Mouse (Mus musculus) spleen, adult 2 months (tissue): ENCODE results near the gene Il1f10. TPM values are rescaled to one million over a fixed set of nuclear protein-coding genes. Genes with fewer than 3 reads are reported as not detected.

Experiments used
- DNase-seq, 2 experiments: peaks; one replicate each; pipeline versions ENCODE4 v3.0.0 to v3.0.0-alpha.2; 2012 to 2021; ENCODE audit warnings: low spot score in 2 of 2, low read depth in 1 of 2
- H3K27ac ChIP-seq: fragments of 200-500 bp; 2 replicates; pipeline ENCODE4 v1.5.1; 2012; ENCODE audit warnings: low read length, inconsistent platforms; ENCODE audit not compliant: insufficient read depth
- H3K27me3 ChIP-seq: fragments of 200-500 bp; 2 replicates; pipeline ENCODE4 v1.6.1; 2012; ENCODE audit warnings: mild to moderate bottlenecking, moderate library complexity, low read length, inconsistent platforms; ENCODE audit not compliant: control insufficient read depth, insufficient read depth
- H3K36me3 ChIP-seq: fragments of 200-500 bp; 2 replicates; pipeline ENCODE4 v1.6.1; 2012; ENCODE audit warnings: mild to moderate bottlenecking, low read length, inconsistent platforms; ENCODE audit not compliant: control insufficient read depth, insufficient read depth
- H3K4me1 ChIP-seq: fragments of 200-500 bp; 2 replicates; pipeline ENCODE4 v1.6.1; 2011; ENCODE audit warnings: inconsistent platforms; ENCODE audit not compliant: control insufficient read depth, insufficient read depth, insufficient read length
- H3K4me3 ChIP-seq: fragments of 200-500 bp; 2 replicates; pipeline ENCODE4 v1.5.1; 2011; ENCODE audit warnings: mild to moderate bottlenecking, inconsistent platforms; ENCODE audit not compliant: insufficient read depth, insufficient read length; ENCODE audit errors: extremely low read depth
- CTCF ChIP-seq: fragments of 200-500 bp; IDR thresholded peaks from 2 replicates; pipeline ENCODE4 v1.5.1; 2011; ENCODE audit warnings: mild to moderate bottlenecking, inconsistent platforms; ENCODE audit not compliant: insufficient read depth, insufficient read length, insufficient replicate concordance; ENCODE audit errors: extremely low read depth
- POLR2A ChIP-seq: fragments of 200-500 bp; IDR thresholded peaks from 2 replicates; pipeline ENCODE4 v1.6.1; 2011; ENCODE audit warnings: low read depth, low read length, inconsistent platforms
- WGBS: fragments of 180-500 bp; shearing (Covaris S2); methylation state at CpG from one replicate; pipeline ENCODE4 v1.1.7; 2018; 5-methylcytosine and 5-hydroxymethylcytosine counted together
- polyA plus RNA-seq: library from polyadenylated mRNA; depleted of rRNA; stranded (reverse); fragments of >200 nt; gene quantifications from 2 replicates; pipeline ENCODE4 v1.2.3, GENCODE M21; 2012; rRNA removed

Il1f10 gene
- polyA plus RNA-seq, 1 experiment = not detected

DNA sequence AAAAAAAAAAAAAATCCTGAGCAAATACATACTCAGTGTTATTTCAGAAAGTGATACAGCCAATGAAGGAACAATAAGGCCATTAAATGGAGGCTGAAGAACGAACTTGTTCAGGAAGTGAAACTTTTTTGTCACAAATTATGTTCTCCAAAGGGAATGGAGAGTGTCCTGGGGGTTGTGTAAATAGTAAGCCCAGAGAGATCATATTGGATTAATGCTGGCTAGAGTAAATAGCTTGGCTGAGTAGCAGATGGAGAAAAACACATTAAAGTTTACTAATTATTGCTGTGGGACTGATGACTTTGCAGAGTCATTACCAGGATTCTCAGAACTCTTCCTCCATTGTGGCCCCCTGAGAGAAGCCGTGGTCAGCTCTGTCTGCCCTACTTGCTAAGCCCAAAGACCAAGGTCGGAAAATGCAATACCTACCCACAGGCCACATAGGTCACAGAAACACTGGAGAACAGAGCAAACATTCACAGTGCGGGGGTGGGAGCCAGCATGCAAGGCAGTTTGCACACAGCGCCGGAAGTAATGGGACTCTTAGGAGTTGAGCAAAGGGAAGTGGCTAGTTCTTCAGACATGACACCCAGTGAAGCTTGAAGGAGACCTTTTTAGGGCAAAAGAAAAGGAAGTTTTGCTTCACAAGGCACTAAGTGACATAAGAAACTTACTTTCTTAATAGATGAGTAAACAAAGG is 20.5 kb downstream of the Il1f10 start:
- WGBS = 15% methylated on average over 6 of the region's 6 CpGs
- H3K27me3 ChIP-seq = no peaks in the 10 kb centered on the region
- peak; percentile 64 to 68 for DNase-seq
- H3K4me1 ChIP-seq = peaks cover 11% of the 10 kb centered on the region
- peak overlapping the region; percentile 80 for H3K27ac ChIP-seq
- H3K4me3 ChIP-seq = no peak overlapping the region
- H3K36me3 ChIP-seq = no peaks in the 10 kb centered on the region
- TF ChIP-seq CTCF = no peak
- TF ChIP-seq POLR2A = no peak

GRCm38 (mm10) chr2:24316919-24317318 is 25.9 kb downstream of the Il1f10 start:
- Histone ChIP-seq H3K27ac (no peak overlapping the region), H3K4me3 (no peak overlapping the region), H3K27me3 (no peaks in the 10 kb centered on the region), H3K36me3 (no peaks in the 10 kb centered on the region), H3K4me1 (peaks cover 6% of the 10 kb centered on the region)
- WGBS = 64% methylated on average over 1 of the region's 1 CpGs
- no peak for TF ChIP-seq POLR2A
- TF ChIP-seq CTCF = no peak
- no peak for DNase-seq

DNA sequence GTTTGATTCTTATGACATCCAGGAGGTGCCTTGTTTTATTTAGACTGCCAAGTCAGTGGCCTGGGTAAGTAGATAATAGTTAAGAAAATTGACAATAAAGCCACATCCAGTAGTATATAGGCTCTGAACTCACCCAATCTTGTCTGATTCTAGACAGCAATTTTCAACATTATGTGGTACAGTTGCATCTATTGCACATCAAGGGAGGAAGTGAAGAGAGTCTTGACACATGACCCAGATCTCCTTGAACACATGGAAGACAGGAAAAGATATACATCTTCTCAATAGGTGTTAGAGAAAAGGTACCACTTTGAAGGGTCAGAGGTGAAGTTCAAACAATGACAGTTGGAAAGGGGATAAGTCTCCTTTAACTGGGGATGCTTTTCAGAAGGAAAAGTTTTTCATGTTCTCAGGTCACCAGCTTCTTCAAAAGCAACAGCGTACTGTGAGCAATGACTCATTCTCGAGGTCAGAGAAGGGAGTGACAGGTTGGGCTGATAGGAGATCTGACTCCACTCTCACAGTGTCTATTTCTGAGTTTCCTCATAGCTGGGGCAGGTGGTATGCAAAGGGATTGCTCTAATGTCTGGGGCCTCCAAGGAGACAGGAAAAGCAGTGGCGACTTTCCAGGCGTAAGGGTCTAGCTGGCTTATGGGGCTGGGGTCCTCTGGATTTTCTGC is 27.1 kb downstream of the Il1f10 start:
- no peak for DNase-seq
- WGBS = 75% methylated on average over 4 of the region's 4 CpGs
- TF ChIP-seq CTCF (no peak), POLR2A (no peak)
- no peaks in the 10 kb centered on the region for H3K36me3 ChIP-seq
- H3K4me1 ChIP-seq = no peaks in the 10 kb centered on the region
- no peaks in the 10 kb centered on the region for H3K27me3 ChIP-seq
- H3K27ac ChIP-seq = no peak overlapping the region
- H3K4me3 ChIP-seq = no peak overlapping the region

DNA sequence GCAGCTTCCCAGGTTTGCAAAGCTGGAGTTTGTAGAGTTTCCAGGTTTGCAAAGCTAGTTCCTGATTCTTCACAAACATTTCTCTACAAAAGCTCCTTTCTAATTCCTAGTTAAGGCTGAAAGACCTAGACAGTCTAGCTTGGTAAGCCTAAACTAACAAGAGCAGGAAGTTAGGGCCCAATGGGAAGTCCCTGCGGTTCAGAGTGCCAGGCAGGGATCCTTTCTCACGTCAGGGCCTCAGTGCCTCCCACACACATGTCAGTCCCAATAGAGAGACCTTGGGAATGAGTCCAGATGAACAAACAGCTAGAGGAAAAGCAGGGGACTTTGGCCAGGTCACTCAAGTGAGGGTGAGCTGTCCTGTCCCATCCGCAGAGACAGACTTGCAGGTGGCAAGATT is 44.3 kb downstream of the Il1f10 start:
- 32% methylated on average over 3 of the region's 3 CpGs for WGBS
- no peaks in the 10 kb centered on the region for H3K36me3 ChIP-seq
- peaks cover 3% of the 10 kb centered on the region; the same call in 1 of the 2 replicates for H3K4me1 ChIP-seq
- TF ChIP-seq CTCF = no peak
- no peak for TF ChIP-seq POLR2A
- no peak overlapping the region for H3K27ac ChIP-seq
- no peak overlapping the region for H3K4me3 ChIP-seq
- DNase-seq = peak in 1 of 2 experiments; percentile 6
- no peaks in the 10 kb centered on the region for H3K27me3 ChIP-seq

DNA sequence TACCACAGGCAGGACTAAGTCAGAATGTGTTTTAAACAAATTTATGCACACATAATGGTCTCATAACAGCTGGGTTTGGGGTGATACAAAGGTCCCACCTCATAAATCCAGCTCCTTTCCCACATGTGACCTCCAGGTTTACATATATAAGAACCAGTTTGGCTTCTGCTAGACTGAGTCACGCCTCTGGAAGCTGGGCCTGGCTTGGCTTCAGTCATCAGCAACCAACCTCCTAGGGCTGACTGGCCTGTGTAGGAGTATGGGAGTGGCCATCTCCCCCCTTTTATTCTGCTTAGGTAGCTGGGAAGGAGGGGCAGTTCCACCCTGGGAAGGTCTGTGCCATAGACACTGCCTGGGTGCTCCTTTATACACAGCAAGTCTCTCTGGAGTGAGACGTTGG is 45.5 kb downstream of the Il1f10 start, which contains the start of gene Il1rn:
TSS of gene Il1rn (plus strand) at position 309 of the 400 bp plus-strand sequence.
- no peaks in the 10 kb centered on the region for H3K36me3 ChIP-seq
- TF ChIP-seq POLR2A (no peak), CTCF (no peak)
- H3K4me1 ChIP-seq = peaks cover 3% of the 10 kb centered on the region; the same call in 1 of the 2 replicates
- H3K27me3 ChIP-seq = no peaks in the 10 kb centered on the region
- H3K4me3 ChIP-seq = no peak within 1 kb of the TSS
- H3K27ac ChIP-seq = no peak within 1 kb of the TSS
- 90% methylated on average over 2 of the region's 2 CpGs for WGBS
- DNase-seq = no peak

DNA sequence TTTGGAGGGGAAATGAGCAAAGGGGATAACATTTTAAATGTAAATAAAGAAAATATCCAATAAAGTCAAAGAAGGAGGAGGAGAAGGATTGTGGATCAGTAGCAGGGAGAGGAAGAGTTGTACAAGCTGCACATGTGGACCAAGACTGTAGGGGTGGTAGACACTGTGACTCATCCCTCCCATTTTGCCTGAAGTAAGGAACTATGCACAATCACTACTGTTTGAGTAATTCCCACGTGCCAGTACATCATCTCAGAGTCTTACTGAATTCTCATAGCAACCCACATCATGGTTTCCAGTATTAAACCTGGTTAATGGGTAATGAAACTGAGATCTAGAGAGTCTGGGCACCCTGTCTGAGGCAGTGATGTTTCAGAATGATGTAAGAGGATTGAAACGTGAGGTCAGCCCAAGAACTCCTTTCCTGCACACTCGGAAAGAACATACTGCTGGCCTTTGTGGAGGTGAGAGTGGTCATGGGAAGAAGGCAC is 50.4 kb downstream of the Il1f10 start:
- no peak for TF ChIP-seq CTCF
- TF ChIP-seq POLR2A = no peak
- Histone ChIP-seq H3K27ac (no peak overlapping the region), H3K4me3 (no peak overlapping the region), H3K36me3 (no peaks in the 10 kb centered on the region), H3K27me3 (0 out of 2 replicates have a peak, but pooled peaks cover 1% of the 10 kb centered on the region), H3K4me1 (no peaks in the 10 kb centered on the region)
- DNase-seq = no peak
- WGBS = 68% methylated on average over 3 of the region's 3 CpGs

Other genes with a start within 250 kb of the Il1f10 start
- 0.12 and 0.19 TPM in 2 replicates for gene Hnmt, start 241.8 kb upstream of the Il1f10 start, polyA plus RNA-seq
- not detected in 2 replicates for gene Tbpl2, start 194.6 kb upstream of the Il1f10 start, polyA plus RNA-seq
- not detected in 2 replicates for gene Il1f8, start 138.0 kb upstream of the Il1f10 start, polyA plus RNA-seq
- 0.27 and 0.28 TPM in 2 replicates for gene Il1f9, start 104.7 kb upstream of the Il1f10 start, polyA plus RNA-seq
- gene Il1f6, start 75.8 kb upstream of the Il1f10 start, polyA plus RNA-seq = not detected in 2 replicates
- not detected in 2 replicates for gene Il1f5, start 14.2 kb upstream of the Il1f10 start, polyA plus RNA-seq
- gene Il1rn, start 45.7 kb downstream of the Il1f10 start, polyA plus RNA-seq = 2.0 and 2.2 TPM in 2 replicates
- 40.1 and 41.1 TPM in 2 replicates for gene Psd4, start 76.4 kb downstream of the Il1f10 start, polyA plus RNA-seq
- not detected in 2 replicates for gene Pax8, start 184.4 kb downstream of the Il1f10 start, polyA plus RNA-seq